Mouse (Mus musculus): Measurements from ENCODE around the gene Zfp467.

DNA sequence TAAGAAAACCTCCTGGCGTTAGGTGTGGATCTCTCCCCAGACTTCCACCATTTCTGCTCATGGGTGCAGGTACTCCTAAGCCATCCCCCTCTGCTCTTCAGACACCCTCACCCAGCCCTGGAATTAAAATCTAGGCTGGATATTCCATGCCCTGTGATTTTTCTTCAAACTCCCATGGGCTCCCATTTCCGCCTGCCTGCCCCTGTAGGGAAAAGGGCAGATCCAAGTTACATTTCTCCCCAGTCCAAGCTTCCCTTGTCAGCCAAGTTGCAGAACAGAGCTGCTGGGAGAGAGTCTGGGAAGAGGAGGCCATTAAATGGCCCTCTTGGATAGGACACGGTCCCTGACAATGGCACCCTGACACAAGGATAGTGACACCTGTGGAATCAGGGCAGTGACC is 631 bp upstream of the Zfp467 start:
- TF ChIP-seq POLR2A (IDR thresholded peaks at IDR 0.05; ENCODE audit: control insufficient read depth in 1 of 2, insufficient read depth in 1 of 2, low read depth in 1 of 2, low read length in 2 of 2, poor library complexity in 1 of 2) (no peak), CTCF (IDR thresholded peaks at IDR 0.05 in 2 of 3, conservative IDR thresholded peaks at IDR 0.05 in 1 of 3; ENCODE audit: control insufficient read depth in 1 of 3, insufficient read depth in 1 of 3, low read depth in 2 of 3, low read length in 3 of 3, poor library complexity in 1 of 3, severe bottlenecking in 1 of 3) (no peak)

Measured in MEL (cell line).